Mouse (Mus musculus): ENCODE measurements around the gene Tmem255a. TPM values are rescaled to one million over a fixed set of nuclear protein-coding genes. Genes with fewer than 3 reads are reported as not detected.
"Not testable (repeated sequence)": the region's sequence is repeated elsewhere in the genome, so short reads cannot be mapped to it uniquely, and the experiment has no call there.

Gene Tmem255a
- 1 to 10 TPM; 3.2 to 5.9 (median 5.8) TPM for polyA plus RNA-seq (2017; shearing (Covaris generic))

- ATAC-seq, result peak; percentile 51
Measured at GRCm38 (mm10) chrX:38251851-38252571, at the start of gene Tmem255a. Gene Tmem255a (minus strand): TSS chrX:38252439.

GRCm38 (mm10) chrX:38259610-38260009 is 7.4 kb upstream of the Tmem255a start:
- no peak for ATAC-seq

- ATAC-seq, result no peak
Measured at GRCm38 (mm10) chrX:38250352-38250950, 1.8 kb downstream of the Tmem255a start.

GRCm38 (mm10) chrX:38249640-38250351 is 2.4 kb downstream of the Tmem255a start:
- ATAC-seq, result no peak

- ATAC-seq, result no peak
Measured at GRCm38 (mm10) chrX:38247601-38248000, 4.6 kb downstream of the Tmem255a start.

- ATAC-seq, result no peak
Measured at GRCm38 (mm10) chrX:38247108-38247507, 5.1 kb downstream of the Tmem255a start.

GRCm38 (mm10) chrX:38237731-38238130 is 14.5 kb downstream of the Tmem255a start:
- ATAC-seq, result no peak

- ATAC-seq, result no peak
Measured at GRCm38 (mm10) chrX:38229888-38230287, 22.4 kb downstream of the Tmem255a start.

GRCm38 (mm10) chrX:38222757-38223156 is 29.5 kb downstream of the Tmem255a start:
- no peak for ATAC-seq

- ATAC-seq, result no peak
Measured at GRCm38 (mm10) chrX:38217676-38217991, 34.6 kb downstream of the Tmem255a start.

- ATAC-seq, result no peak
Measured at GRCm38 (mm10) chrX:38216986-38217675, 35.1 kb downstream of the Tmem255a start.

- no peak for ATAC-seq
Measured at GRCm38 (mm10) chrX:38207392-38207791, 44.8 kb downstream of the Tmem255a start.

- no peak for ATAC-seq
Measured at GRCm38 (mm10) chrX:38201816-38202215, 50.4 kb downstream of the Tmem255a start.

GRCm38 (mm10) chrX:38190458-38190764 is 61.8 kb downstream of the Tmem255a start:
- ATAC-seq, result no peak

GRCm38 (mm10) chrX:38189552-38190457 is 62.4 kb downstream of the Tmem255a start, which contains the start of gene Zbtb33:
Gene Zbtb33 (plus strand): TSS chrX:38189793.
- peak; percentile 90 for ATAC-seq

GRCm38 (mm10) chrX:38185520-38185919 is 66.7 kb downstream of the Tmem255a start:
- no peak for ATAC-seq

GRCm38 (mm10) chrX:38181608-38182258 is 70.5 kb downstream of the Tmem255a start:
- ATAC-seq, result peak; percentile 83

GRCm38 (mm10) chrX:38180656-38181607 is 71.3 kb downstream of the Tmem255a start:
- ATAC-seq, result peak; percentile 22

GRCm38 (mm10) chrX:38179891-38180310 is 72.3 kb downstream of the Tmem255a start:
- not testable (repeated sequence) for ATAC-seq

GRCm38 (mm10) chrX:38166592-38166991 is 85.6 kb downstream of the Tmem255a start:
- no peak for ATAC-seq
